Mouse (Mus musculus) hindbrain, embryonic 14.5 days (tissue): ENCODE measurements at regions not wholly inside any gene's neighbourhood (a gene's known extent, or its start where the extent isn't known, plus 50 kb on each side); places are given as distances from the start of the nearest gene placed in this dataset.

Experiments
- ATAC-seq: fragments of 200-750 bp; cut with Nextera tagmentation; 2 replicates; pipeline ENCODE4 v1.8.0; 2017; ENCODE audit warnings: moderate number of reproducible peaks, mild to moderate bottlenecking, moderate TSS enrichment, moderate library complexity; ENCODE audit not compliant: low FRiP score
- DNase-seq: peaks from one replicate; pipeline ENCODE4 v3.0.0-alpha.2; 2015; ENCODE audit warnings: low spot score
- H3K27ac ChIP-seq: fragments of 300-500 bp; sonication (generic); 2 replicates; pipeline ENCODE4 v1.5.1; 2014; ENCODE audit warnings: mild to moderate bottlenecking, moderate library complexity
- H3K27me3 ChIP-seq: fragments of 300-500 bp; sonication (generic); 2 replicates; pipeline ENCODE4 v1.6.1; 2014; ENCODE audit warnings: mild to moderate bottlenecking, low read length, mixed read lengths; ENCODE audit not compliant: control insufficient read depth, insufficient read depth
- H3K36me3 ChIP-seq: fragments of 300-500 bp; sonication (generic); replicated peaks from 2 replicates; pipeline ENCODE4 v1.6.1; 2014; ENCODE audit not compliant: control insufficient read depth, insufficient read depth
- H3K4me1 ChIP-seq: fragments of 300-500 bp; sonication (generic); replicated peaks from 2 replicates; pipeline ENCODE4 v1.6.1; 2014; ENCODE audit warnings: antibody characterized with exemption, low read length, mixed read lengths; ENCODE audit not compliant: control insufficient read depth, insufficient read depth
- H3K4me2 ChIP-seq: fragments of 300-500 bp; sonication (generic); replicated peaks from 2 replicates; pipeline ENCODE4 v1.6.1; 2014; ENCODE audit warnings: mild to moderate bottlenecking, moderate library complexity
- H3K4me3 ChIP-seq: fragments of 300-500 bp; sonication (generic); replicated peaks from 2 replicates; pipeline ENCODE4 v1.5.1; 2014; ENCODE audit warnings: mild to moderate bottlenecking, low read length
- H3K9ac ChIP-seq: fragments of 300-500 bp; sonication (generic); 2 replicates; pipeline ENCODE4 v1.6.1; 2014
- H3K9me3 ChIP-seq: fragments of 300-500 bp; sonication (generic); 2 replicates; pipeline ENCODE4 v1.6.1; 2016; ENCODE audit warnings: low read length; ENCODE audit not compliant: control insufficient read depth
- WGBS: fragments of 180-500 bp; shearing (Covaris S2); extraction: QIAGEN DNeasy Blood & Tissue Kit; methylation state at CpG from one replicate; pipeline ENCODE4 v1.1.7; 2014; 5-methylcytosine and 5-hydroxymethylcytosine counted together

GRCm38 (mm10) chr12:47275904-47276303 lies 457.2 kb upstream of the Nova1 start:
- Histone ChIP-seq H3K4me1 (no peaks in the 10 kb centered on the region), H3K9me3 (no peaks in the 10 kb centered on the region), H3K27me3 (no peaks in the 10 kb centered on the region), H3K36me3 (no peaks in the 10 kb centered on the region), H3K4me2 (no peak overlapping the region), H3K9ac (no peak overlapping the region), H3K4me3 (no peak overlapping the region), H3K27ac (no peak overlapping the region)
- ATAC-seq (peak; percentile 34; the same call in 1 of the 2 replicates), DNase-seq (no peak)
- WGBS = 29% methylated on average over 3 of the region's 3 CpGs

- H3K9me3 ChIP-seq = no peaks in the 10 kb centered on the region
- ATAC-seq = no peak
- WGBS = 89% methylated on average over 2 of the region's 2 CpGs
- no peak overlapping the region for H3K4me3 ChIP-seq
- no peaks in the 10 kb centered on the region for H3K36me3 ChIP-seq
- no peaks in the 10 kb centered on the region for H3K4me1 ChIP-seq
- no peak overlapping the region for H3K9ac ChIP-seq
- H3K27me3 ChIP-seq = no peaks in the 10 kb centered on the region
- no peak for DNase-seq
- H3K4me2 ChIP-seq = no peak overlapping the region
- H3K27ac ChIP-seq = no peak overlapping the region
These were observed 453.6 kb upstream of the Nova1 start for GRCm38 (mm10) chr12:47272309-47272708.

- Histone ChIP-seq H3K4me2 (no peak overlapping the region), H3K9ac (no peak overlapping the region), H3K4me1 (no peaks in the 10 kb centered on the region), H3K9me3 (no peaks in the 10 kb centered on the region), H3K27me3 (no peaks in the 10 kb centered on the region), H3K27ac (no peak overlapping the region), H3K36me3 (no peaks in the 10 kb centered on the region), H3K4me3 (no peak overlapping the region)
- WGBS = 64% methylated on average over 1 of the region's 1 CpGs
- DNase-seq (no peak), ATAC-seq (no peak)
These were observed 445.4 kb upstream of the Nova1 start for GRCm38 (mm10) chr12:47264118-47264517.

GRCm38 (mm10) chr12:47263408-47263807 lies 444.7 kb upstream of the Nova1 start:
- DNase-seq = no peak
- ATAC-seq = 0 out of 2 replicates have a peak, but pooled peaks have one; percentile 43
- no peaks in the 10 kb centered on the region for H3K27me3 ChIP-seq
- no peak overlapping the region for H3K9ac ChIP-seq
- H3K27ac ChIP-seq = no peak overlapping the region
- H3K9me3 ChIP-seq = no peaks in the 10 kb centered on the region
- H3K4me1 ChIP-seq = no peaks in the 10 kb centered on the region
- 38% methylated on average over 1 of the region's 1 CpGs for WGBS
- H3K36me3 ChIP-seq = no peaks in the 10 kb centered on the region
- no peak overlapping the region for H3K4me3 ChIP-seq
- no peak overlapping the region for H3K4me2 ChIP-seq

GRCm38 (mm10) chr12:47252306-47252705 lies 433.6 kb upstream of the Nova1 start:
- no peak overlapping the region for H3K4me2 ChIP-seq
- ATAC-seq = no peak

GRCm38 (mm10) chr12:47243623-47244514 lies 425.1 kb upstream of the Nova1 start:
- WGBS = 73% methylated on average over 3 of the region's 3 CpGs
- H3K27ac ChIP-seq = no peak overlapping the region
- no peaks in the 10 kb centered on the region for H3K27me3 ChIP-seq
- H3K4me3 ChIP-seq = no peak overlapping the region
- H3K4me1 ChIP-seq = no peaks in the 10 kb centered on the region
- H3K4me2 ChIP-seq = no peak overlapping the region
- DNase-seq (no peak), ATAC-seq (no peak)
- no peak overlapping the region for H3K9ac ChIP-seq
- no peaks in the 10 kb centered on the region for H3K36me3 ChIP-seq
- no peaks in the 10 kb centered on the region for H3K9me3 ChIP-seq

More at GRCm38 (mm10) chr12:47252306-47252705, 433.6 kb upstream of the Nova1 start:
- Histone ChIP-seq H3K27me3 (no peaks in the 10 kb centered on the region), H3K9me3 (no peaks in the 10 kb centered on the region), H3K27ac (no peak overlapping the region), H3K4me3 (no peak overlapping the region), H3K9ac (no peak overlapping the region), H3K4me1 (no peaks in the 10 kb centered on the region), H3K36me3 (no peaks in the 10 kb centered on the region)
- no peak for DNase-seq

- H3K4me1 ChIP-seq = no peaks in the 10 kb centered on the region
- WGBS = 58% methylated on average over 4 of the region's 4 CpGs
- H3K27ac ChIP-seq = no peak overlapping the region
- no peak overlapping the region for H3K4me2 ChIP-seq
- no peaks in the 10 kb centered on the region for H3K9me3 ChIP-seq
- H3K9ac ChIP-seq = no peak overlapping the region
- ATAC-seq (no peak), DNase-seq (no peak)
- no peaks in the 10 kb centered on the region for H3K36me3 ChIP-seq
- no peak overlapping the region for H3K4me3 ChIP-seq
- no peaks in the 10 kb centered on the region for H3K27me3 ChIP-seq
These were observed 401.3 kb upstream of the Nova1 start for GRCm38 (mm10) chr12:47220016-47220415.

- Histone ChIP-seq H3K4me1 (no peaks in the 10 kb centered on the region), H3K9ac (no peak overlapping the region), H3K9me3 (no peaks in the 10 kb centered on the region), H3K36me3 (no peaks in the 10 kb centered on the region), H3K27me3 (no peaks in the 10 kb centered on the region), H3K4me2 (no peak overlapping the region), H3K4me3 (no peak overlapping the region), H3K27ac (no peak overlapping the region)
- DNase-seq = no peak
- no peak for ATAC-seq
- WGBS = 52% methylated on average over 2 of the region's 2 CpGs
These were observed 400.6 kb upstream of the Nova1 start for GRCm38 (mm10) chr12:47219340-47219739.

- Histone ChIP-seq H3K4me1 (no peaks in the 10 kb centered on the region), H3K9ac (no peak overlapping the region), H3K36me3 (no peaks in the 10 kb centered on the region), H3K27me3 (no peaks in the 10 kb centered on the region), H3K27ac (no peak overlapping the region), H3K9me3 (no peaks in the 10 kb centered on the region), H3K4me3 (no peak overlapping the region), H3K4me2 (no peak overlapping the region)
- no peak for DNase-seq
- ATAC-seq = no peak
- 93% methylated on average over 4 of the region's 4 CpGs for WGBS
These were observed 392.8 kb upstream of the Nova1 start for GRCm38 (mm10) chr12:47211417-47212104.
